Mouse (Mus musculus) forebrain, embryonic 12.5 days (tissue): ENCODE measurements around the gene Rab4a. TPM values are rescaled to one million over a fixed set of nuclear protein-coding genes. Genes with fewer than 3 reads are reported as not detected.

Experiments used
- ATAC-seq: fragments of 200-750 bp; cut with Nextera tagmentation; 2 replicates; pipeline ENCODE4 v1.8.0; 2017; ENCODE audit warnings: moderate TSS enrichment; ENCODE audit not compliant: low FRiP score
- H3K27ac ChIP-seq: fragments of 300-500 bp; sonication (generic); 2 replicates; pipeline ENCODE4 v1.5.1; 2016; ENCODE audit warnings: mild to moderate bottlenecking
- H3K27me3 ChIP-seq: fragments of 300-500 bp; sonication (generic); 2 replicates; pipeline ENCODE4 v1.6.1; 2016; ENCODE audit warnings: mild to moderate bottlenecking
- H3K36me3 ChIP-seq: fragments of 300-500 bp; sonication (generic); replicated peaks from 2 replicates; pipeline ENCODE4 v1.6.1; 2016; ENCODE audit warnings: mild to moderate bottlenecking
- H3K4me1 ChIP-seq: fragments of 300-500 bp; sonication (generic); 2 replicates; pipeline ENCODE4 v1.6.1; 2016
- H3K4me2 ChIP-seq: fragments of 300-500 bp; sonication (generic); 2 replicates; pipeline ENCODE4 v1.6.1; 2016; ENCODE audit warnings: mild to moderate bottlenecking, moderate library complexity
- H3K4me3 ChIP-seq: fragments of 300-500 bp; sonication (generic); replicated peaks from 2 replicates; pipeline ENCODE4 v1.5.1; 2016; ENCODE audit warnings: mild to moderate bottlenecking
- H3K9ac ChIP-seq: fragments of 300-500 bp; sonication (generic); 2 replicates; pipeline ENCODE4 v1.6.1; 2016; ENCODE audit warnings: mild to moderate bottlenecking
- H3K9me3 ChIP-seq: fragments of 300-500 bp; sonication (generic); 2 replicates; pipeline ENCODE4 v1.6.1; 2016
- WGBS: fragments of 180-500 bp; shearing (Covaris S2); methylation state at CpG from one replicate; pipeline ENCODE4 v1.1.7; 2016; 5-methylcytosine and 5-hydroxymethylcytosine counted together
- polyA plus RNA-seq: library from polyadenylated mRNA; unstranded; fragments of >200 nt; fragmentation: Nextera tagmentation; extraction: Ambion mirVana; gene quantifications from 2 replicates; pipeline ENCODE4 v1.2.1, GENCODE M21; 2016

Rab4a gene
- 61.4 and 63.9 TPM in 2 replicates for polyA plus RNA-seq

DNA sequence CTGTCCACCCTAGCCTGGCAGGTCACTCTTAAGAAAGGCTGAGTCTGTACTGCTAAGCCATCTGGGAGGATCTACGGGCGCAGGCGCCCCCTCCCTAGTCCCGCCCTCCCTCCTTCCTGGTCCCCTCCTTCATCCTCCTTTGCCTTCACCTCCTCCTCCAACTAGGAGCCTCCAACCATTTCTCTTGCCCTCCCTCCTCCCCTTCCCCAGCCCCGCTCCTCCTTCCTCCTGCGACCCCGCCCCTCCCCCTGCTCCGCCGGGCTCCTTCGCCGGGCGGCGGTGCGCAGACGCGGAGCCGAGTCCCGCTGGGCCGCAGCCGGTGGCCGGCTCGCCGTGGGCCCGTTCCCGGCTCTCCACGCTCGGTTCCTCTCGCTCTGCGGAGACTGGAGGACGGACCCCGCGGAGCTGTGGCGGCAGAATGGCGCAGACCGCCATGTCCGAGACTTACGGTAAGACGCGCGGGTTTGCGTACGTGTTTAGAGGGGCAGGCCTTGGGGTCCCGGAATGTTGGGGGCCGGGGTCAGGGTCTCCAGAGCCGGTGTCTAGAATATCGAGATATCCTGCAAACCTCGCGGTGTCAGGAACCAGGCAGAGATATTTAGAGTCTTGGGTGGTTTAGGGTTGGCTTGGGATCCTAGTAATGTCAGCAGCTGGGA, at the start of gene Rab4a:
Gene Rab4a (plus strand): TSS at position 268 of the 656 bp plus-strand sequence.
- Histone ChIP-seq H3K4me3 (peak within 1 kb of the TSS; percentile 82), H3K9me3 (no peaks in the 10 kb centered on the region), H3K9ac (peak within 1 kb of the TSS; percentile 77), H3K27ac (peak within 1 kb of the TSS; percentile 91), H3K4me1 (peaks cover 26% of the 10 kb centered on the region), H3K36me3 (0 out of 2 replicates have a peak, but pooled peaks cover 4% of the 10 kb centered on the region), H3K27me3 (no peaks in the 10 kb centered on the region), H3K4me2 (peak within 1 kb of the TSS; percentile 72)
- ATAC-seq, result peak; percentile 93
- under 1% methylated on average over 48 of the region's 48 CpGs for WGBS

DNA sequence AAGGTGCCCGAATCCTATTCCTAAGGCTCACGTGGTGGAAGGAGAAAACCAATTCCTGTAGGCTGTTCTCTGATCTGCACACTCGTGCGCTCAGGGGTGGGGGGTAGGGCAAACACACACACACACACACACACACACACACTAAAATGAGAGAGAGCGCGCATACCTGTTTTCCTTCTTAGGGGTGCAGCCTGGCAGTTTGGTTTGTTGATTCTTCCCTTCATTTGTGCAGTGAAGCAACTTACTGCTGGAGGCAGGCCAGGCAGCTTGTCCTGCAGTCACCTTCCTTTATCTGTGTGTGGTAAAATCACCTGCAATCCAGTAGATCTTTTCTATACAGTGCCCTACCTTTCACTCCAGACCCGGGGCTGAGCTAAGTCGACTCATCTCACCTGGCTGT, 48.9 kb upstream of the Rab4a start:
- no peak for ATAC-seq
- Histone ChIP-seq H3K4me2 (no peak overlapping the region), H3K4me1 (peaks cover 51% of the 10 kb centered on the region), H3K36me3 (no peaks in the 10 kb centered on the region), H3K27ac (no peak overlapping the region), H3K27me3 (no peaks in the 10 kb centered on the region), H3K9ac (no peak overlapping the region), H3K9me3 (no peaks in the 10 kb centered on the region), H3K4me3 (no peak overlapping the region)
- 79% methylated on average over 8 of the region's 8 CpGs for WGBS

DNA sequence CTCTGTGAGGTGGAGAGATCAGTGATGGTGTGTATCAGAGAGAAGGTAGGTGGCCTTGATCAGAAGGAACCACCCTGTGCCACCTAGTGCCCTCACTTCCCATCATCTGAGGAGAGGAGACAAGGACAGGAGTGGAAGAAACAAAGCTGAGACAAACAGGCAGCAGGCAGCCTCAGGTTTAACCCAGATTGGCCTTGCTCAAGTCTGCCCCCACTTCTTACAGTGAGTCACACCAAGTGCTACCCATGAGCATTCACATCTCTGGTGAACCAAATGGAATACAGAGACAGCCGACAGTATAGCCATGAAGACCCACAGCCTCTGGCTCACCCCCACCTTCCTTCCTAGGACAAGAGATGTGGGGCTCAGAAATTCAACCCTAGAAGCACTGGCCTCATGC, 46.9 kb upstream of the Rab4a start:
- no peak for ATAC-seq
- H3K4me1 ChIP-seq, result peaks cover 41% of the 10 kb centered on the region
- H3K36me3 ChIP-seq, result no peaks in the 10 kb centered on the region
- H3K9me3 ChIP-seq, result no peaks in the 10 kb centered on the region
- H3K27me3 ChIP-seq, result 0 out of 2 replicates have a peak, but pooled peaks cover 7% of the 10 kb centered on the region
- 90% methylated on average over 1 of the region's 1 CpGs for WGBS
- no peak overlapping the region for H3K9ac ChIP-seq
- H3K4me3 ChIP-seq, result no peak overlapping the region
- no peak overlapping the region for H3K4me2 ChIP-seq
- H3K27ac ChIP-seq, result no peak overlapping the region

DNA sequence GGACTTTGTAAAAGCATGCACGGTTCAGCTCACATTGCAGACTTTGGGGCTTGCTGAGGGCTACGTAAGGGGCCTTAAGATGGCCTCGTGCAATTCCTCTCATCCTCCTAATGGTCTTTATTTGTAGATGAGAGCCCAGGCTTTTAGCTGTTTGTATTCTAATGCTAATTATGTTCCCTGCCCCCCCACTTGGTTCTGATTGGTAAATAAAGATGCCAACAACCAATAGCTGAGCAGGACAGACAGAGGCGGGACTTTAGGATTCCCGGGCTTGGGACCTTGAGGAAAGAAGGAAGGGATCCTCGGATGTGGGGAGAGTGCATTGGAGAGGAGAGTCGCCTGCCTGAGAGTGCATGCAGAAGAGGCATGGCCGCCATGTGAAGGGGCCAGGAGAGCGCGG, 45.9 kb upstream of the Rab4a start:
- H3K9me3 ChIP-seq, result no peaks in the 10 kb centered on the region
- peak; percentile 93 for ATAC-seq
- H3K27ac ChIP-seq, result 0 out of 2 replicates have a peak overlapping the region, but pooled peaks have one; percentile 51
- H3K4me2 ChIP-seq, result peak overlapping the region; percentile 48
- H3K36me3 ChIP-seq, result no peaks in the 10 kb centered on the region
- WGBS, result 3% methylated on average over 10 of the region's 10 CpGs
- H3K27me3 ChIP-seq, result 0 out of 2 replicates have a peak, but pooled peaks cover 7% of the 10 kb centered on the region
- peak overlapping the region; percentile 24 for H3K4me3 ChIP-seq
- peaks cover 34% of the 10 kb centered on the region for H3K4me1 ChIP-seq
- H3K9ac ChIP-seq, result peak overlapping the region; percentile 31; the same call in 1 of the 2 replicates

DNA sequence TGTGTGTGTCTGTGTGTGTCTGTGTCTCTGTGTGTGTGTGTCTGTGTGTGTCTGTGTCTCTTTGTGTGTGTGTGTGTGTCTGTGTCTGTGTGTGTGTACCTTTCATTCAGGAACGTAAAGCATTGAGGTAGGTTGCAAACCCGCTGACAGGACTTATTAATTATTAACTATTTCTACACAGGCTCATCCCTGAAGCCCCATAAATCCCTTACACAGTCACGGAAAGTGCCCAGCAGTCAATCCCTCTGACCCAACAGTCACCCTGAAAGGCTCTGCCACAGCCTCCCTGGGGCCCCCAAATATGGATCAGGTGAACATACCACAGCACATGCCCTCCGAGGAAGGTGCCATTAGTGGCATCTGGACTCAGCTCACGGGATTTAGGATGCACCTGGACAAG, 45.2 kb upstream of the Rab4a start:
- Histone ChIP-seq H3K9ac (peak overlapping the region; percentile 31; the same call in 1 of the 2 replicates), H3K36me3 (no peaks in the 10 kb centered on the region), H3K4me1 (peaks cover 34% of the 10 kb centered on the region), H3K4me2 (peak overlapping the region; percentile 48), H3K9me3 (no peaks in the 10 kb centered on the region), H3K27ac (no peak overlapping the region), H3K4me3 (peak overlapping the region; percentile 24; the same call in 1 of the 2 replicates), H3K27me3 (0 out of 2 replicates have a peak, but pooled peaks cover 7% of the 10 kb centered on the region)
- no peak for ATAC-seq
- WGBS, result 69% methylated on average over 5 of the region's 5 CpGs

DNA sequence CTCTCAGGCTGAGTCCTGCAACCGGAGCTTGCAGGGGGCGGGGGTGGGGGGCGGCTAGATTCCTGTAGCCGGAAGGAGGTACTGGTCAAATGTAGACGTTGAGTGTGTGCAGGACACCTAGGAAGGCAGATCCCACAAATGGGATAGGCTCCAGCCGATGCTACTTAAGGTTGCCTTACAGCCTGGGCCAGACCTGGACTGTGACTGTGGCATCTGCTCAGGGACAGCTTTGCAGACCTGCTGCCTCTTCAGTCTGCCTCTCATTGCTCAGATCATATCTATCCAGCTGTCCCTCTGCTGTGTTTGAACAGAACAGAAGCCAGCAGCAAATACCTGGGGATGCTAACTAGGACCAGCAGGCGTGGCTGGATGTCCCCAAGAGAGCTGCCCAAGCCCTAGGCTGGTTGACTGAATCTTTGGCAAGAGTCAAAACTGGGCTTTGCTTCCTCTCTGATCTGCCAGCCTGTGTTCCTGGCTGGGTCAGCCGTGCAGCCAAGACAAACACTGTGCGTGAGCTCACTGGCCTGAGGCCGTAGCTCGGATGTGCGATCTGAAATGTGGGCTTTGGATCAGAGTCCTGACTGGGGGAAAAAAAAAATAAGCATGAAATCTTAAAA, 44.4 kb upstream of the Rab4a start:
- Histone ChIP-seq H3K4me1 (peaks cover 31% of the 10 kb centered on the region), H3K27me3 (0 out of 2 replicates have a peak, but pooled peaks cover 7% of the 10 kb centered on the region), H3K4me2 (peak overlapping the region; percentile 48; the same call in 1 of the 2 replicates), H3K4me3 (no peak overlapping the region), H3K27ac (no peak overlapping the region), H3K9ac (no peak overlapping the region), H3K36me3 (no peaks in the 10 kb centered on the region), H3K9me3 (no peaks in the 10 kb centered on the region)
- WGBS, result 52% methylated on average over 12 of the region's 12 CpGs
- ATAC-seq, result no peak

DNA sequence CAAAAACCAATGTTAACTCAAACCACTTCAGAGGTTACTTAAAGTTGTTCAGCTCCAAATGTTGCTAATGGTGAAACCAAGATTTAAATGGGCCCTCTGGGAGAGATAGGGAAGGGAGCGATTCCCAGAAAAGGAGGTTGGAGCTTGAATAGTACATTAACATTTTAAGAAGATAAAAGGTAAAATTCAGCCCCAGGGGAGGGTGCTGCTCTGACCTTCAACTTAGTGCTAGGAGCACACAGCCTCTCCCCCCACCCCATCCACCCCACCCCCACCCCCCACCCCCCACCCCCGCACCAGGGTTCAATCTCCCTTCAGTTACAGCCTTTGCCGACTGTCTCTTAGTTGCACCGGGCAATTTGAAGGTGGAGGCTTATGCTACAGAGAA, 43.9 kb upstream of the Rab4a start:
- H3K9ac ChIP-seq, result no peak overlapping the region
- 0 out of 2 replicates have a peak, but pooled peaks cover 7% of the 10 kb centered on the region for H3K27me3 ChIP-seq
- WGBS, result 46% methylated on average over 4 of the region's 4 CpGs
- peaks cover 28% of the 10 kb centered on the region for H3K4me1 ChIP-seq
- no peak overlapping the region for H3K4me2 ChIP-seq
- no peak overlapping the region for H3K4me3 ChIP-seq
- ATAC-seq, result no peak
- H3K9me3 ChIP-seq, result no peaks in the 10 kb centered on the region
- H3K36me3 ChIP-seq, result no peaks in the 10 kb centered on the region
- no peak overlapping the region for H3K27ac ChIP-seq

DNA sequence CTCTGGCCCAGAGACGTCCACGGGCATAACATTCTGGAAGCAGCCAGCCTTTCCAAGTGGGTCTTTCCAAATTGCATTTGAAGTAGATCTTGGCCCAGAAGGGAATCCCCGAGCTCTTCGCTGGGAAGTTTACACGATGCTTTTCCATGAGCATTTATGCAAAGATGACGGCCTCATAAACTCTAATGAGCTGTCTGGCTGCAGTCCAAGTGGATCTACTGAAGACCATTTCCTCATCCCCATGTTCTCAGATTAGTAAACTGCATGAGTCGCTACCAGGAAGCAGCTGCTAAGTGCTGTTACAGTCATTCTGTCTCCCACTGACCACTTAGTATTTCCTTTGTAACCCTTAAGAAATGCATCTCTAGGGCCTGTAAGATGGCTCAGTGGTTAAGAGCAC, 42.4 kb upstream of the Rab4a start:
- H3K4me3 ChIP-seq, result no peak overlapping the region
- H3K4me1 ChIP-seq, result peaks cover 28% of the 10 kb centered on the region
- H3K27ac ChIP-seq, result no peak overlapping the region
- WGBS, result 81% methylated on average over 7 of the region's 7 CpGs
- H3K27me3 ChIP-seq, result peaks cover 13% of the 10 kb centered on the region; the same call in 1 of the 2 replicates
- H3K9ac ChIP-seq, result no peak overlapping the region
- no peaks in the 10 kb centered on the region for H3K9me3 ChIP-seq
- ATAC-seq, result no peak
- no peak overlapping the region for H3K4me2 ChIP-seq
- no peaks in the 10 kb centered on the region for H3K36me3 ChIP-seq

DNA sequence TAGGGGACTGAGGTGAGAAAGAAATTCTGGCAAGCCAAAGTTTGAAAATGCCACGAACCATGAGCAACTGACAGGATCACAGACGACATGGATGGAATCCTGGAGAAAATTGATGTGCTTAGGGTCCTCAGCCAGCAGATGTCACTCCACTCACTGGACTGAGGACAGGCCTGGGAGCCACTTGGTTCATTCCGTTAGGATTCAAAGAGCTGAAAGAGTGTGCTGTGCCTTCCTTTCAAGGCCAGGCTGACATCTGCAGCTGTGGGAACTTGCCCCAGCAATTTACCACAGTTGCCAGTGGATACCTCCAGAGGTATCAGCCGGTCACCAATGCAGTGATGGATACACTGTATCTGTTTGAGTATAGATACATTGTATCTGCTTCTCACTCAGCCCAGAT, 41.1 kb upstream of the Rab4a start:
- no peak overlapping the region for H3K4me2 ChIP-seq
- no peak for ATAC-seq
- peaks cover 25% of the 10 kb centered on the region for H3K4me1 ChIP-seq
- H3K9me3 ChIP-seq, result no peaks in the 10 kb centered on the region
- no peak overlapping the region for H3K27ac ChIP-seq
- no peak overlapping the region for H3K4me3 ChIP-seq
- H3K9ac ChIP-seq, result no peak overlapping the region
- WGBS, result 38% methylated on average over 4 of the region's 4 CpGs
- H3K36me3 ChIP-seq, result no peaks in the 10 kb centered on the region
- peaks cover 13% of the 10 kb centered on the region; the same call in 1 of the 2 replicates for H3K27me3 ChIP-seq

DNA sequence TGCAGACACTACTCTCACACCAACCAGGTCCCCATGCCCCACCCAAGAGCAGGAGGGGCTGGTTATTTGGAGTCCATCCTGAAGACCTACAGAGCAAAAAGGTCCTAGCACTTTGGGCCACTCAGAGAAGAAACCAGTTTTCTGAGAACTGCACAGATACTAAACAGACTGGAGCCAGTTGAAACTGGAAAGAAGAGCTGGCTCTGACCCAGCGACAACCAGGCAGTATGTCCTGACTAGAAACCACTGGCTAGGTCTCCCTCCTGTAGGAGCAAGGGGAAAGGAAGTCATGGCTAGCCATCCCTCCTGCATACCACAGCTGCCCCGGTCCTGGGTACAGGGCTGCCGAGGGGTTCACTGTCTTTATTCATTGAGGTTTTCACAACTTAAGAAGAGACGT, 39.3 kb upstream of the Rab4a start:
- no peak for ATAC-seq
- Histone ChIP-seq H3K27me3 (peaks cover 14% of the 10 kb centered on the region; the same call in 1 of the 2 replicates), H3K4me2 (no peak overlapping the region), H3K4me1 (peaks cover 6% of the 10 kb centered on the region; the same call in 1 of the 2 replicates), H3K36me3 (no peaks in the 10 kb centered on the region), H3K27ac (no peak overlapping the region), H3K4me3 (no peak overlapping the region), H3K9ac (no peak overlapping the region), H3K9me3 (no peaks in the 10 kb centered on the region)
- 87% methylated on average over 4 of the region's 4 CpGs for WGBS

DNA sequence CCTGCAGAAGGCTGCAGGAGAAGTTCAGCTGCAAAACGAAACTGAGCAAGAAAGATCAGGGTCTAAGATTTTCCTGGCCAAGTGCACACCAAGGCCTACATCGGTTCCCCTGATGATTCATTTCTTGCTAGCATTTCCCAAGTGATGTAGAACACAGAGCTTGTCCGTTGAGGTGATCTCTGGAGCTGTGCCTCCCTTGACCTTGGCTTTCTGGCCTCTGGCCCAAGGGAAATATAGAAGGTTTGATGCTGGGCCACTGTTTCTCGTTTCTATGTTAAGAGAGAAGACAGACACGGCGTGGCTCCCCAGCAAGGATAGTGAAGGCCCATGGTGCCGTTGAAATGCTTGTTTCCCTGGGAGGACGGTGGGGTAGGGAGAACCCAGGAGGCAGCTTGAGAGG, 37.9 kb upstream of the Rab4a start:
- ATAC-seq, result no peak
- H3K27ac ChIP-seq, result no peak overlapping the region
- H3K4me1 ChIP-seq, result peaks cover under 1% of the 10 kb centered on the region; the same call in 1 of the 2 replicates
- no peaks in the 10 kb centered on the region for H3K9me3 ChIP-seq
- 0 out of 2 replicates have a peak overlapping the region, but pooled peaks have one; percentile 0 for H3K9ac ChIP-seq
- no peaks in the 10 kb centered on the region for H3K36me3 ChIP-seq
- no peak overlapping the region for H3K4me3 ChIP-seq
- H3K27me3 ChIP-seq, result peaks cover 15% of the 10 kb centered on the region; the same call in 1 of the 2 replicates
- 75% methylated on average over 8 of the region's 8 CpGs for WGBS
- no peak overlapping the region for H3K4me2 ChIP-seq

DNA sequence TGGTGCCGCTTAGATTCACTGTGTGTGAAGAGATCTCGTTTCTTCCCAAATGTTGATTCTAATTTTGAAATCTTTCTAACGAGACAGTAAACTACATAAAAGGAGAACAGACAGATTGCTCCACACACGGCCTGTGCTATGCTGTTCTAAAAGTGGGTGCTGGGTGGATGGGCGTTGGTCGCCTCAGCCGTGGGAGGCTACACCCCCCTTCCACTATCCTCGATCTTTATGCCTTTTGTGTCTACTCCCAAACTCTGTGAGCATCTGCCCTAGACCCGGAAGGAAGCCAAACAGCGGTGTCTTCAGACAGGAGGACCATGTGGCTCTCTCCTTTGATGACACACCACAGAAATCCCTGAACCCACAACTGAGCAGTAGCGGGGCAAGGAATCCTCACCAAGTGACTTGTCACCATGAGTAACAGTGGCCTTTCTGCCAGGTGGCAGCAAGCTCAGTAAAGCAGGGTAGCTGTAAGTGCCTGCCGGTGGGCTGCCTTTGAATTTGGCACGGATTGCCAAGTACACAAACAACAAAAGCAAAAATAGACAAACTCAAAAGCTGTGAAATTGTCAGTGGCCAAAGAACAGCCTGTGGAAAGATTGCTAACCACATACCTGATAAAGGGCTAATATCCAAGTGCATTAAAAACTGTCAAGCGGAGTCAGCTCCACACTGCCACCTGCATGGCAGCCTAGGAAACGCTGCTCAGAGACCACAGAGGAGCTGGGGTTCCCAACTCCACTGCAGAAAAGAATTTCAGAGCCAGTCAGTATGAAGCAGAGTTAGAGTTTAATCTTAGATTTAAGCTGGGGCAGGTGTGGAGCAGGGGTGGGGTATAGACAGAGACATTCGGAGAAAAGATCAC, 37.1 kb upstream of the Rab4a start:
- Histone ChIP-seq H3K4me3 (no peak overlapping the region), H3K9me3 (no peaks in the 10 kb centered on the region), H3K27me3 (peaks cover 8% of the 10 kb centered on the region; the same call in 1 of the 2 replicates), H3K4me2 (no peak overlapping the region), H3K4me1 (peaks cover 7% of the 10 kb centered on the region; the same call in 1 of the 2 replicates), H3K9ac (no peak overlapping the region), H3K36me3 (no peaks in the 10 kb centered on the region), H3K27ac (no peak overlapping the region)
- WGBS, result 65% methylated on average over 16 of the region's 16 CpGs
- peak; percentile 49; the same call in 1 of the 2 replicates for ATAC-seq
